Mouse (Mus musculus) myocyte (in vitro differentiated cells): Measurements from ENCODE around the gene Lama4.

Experiments
- CEBPB ChIP-seq: IDR thresholded peaks from 2 replicates; pipeline ENCODE4 v1.6.1; 2011; ENCODE audit warnings: mild to moderate bottlenecking, moderate library complexity; ENCODE audit not compliant: poor library complexity, insufficient read depth, severe bottlenecking
- E2F4 ChIP-seq: IDR thresholded peaks from one replicate; pipeline ENCODE4 v1.6.1; 2011; ENCODE audit warnings: mild to moderate bottlenecking, control low read depth, moderate library complexity; ENCODE audit not compliant: insufficient read depth
- MAX ChIP-seq: IDR thresholded peaks from one replicate; pipeline ENCODE4 v1.6.1; 2011; ENCODE audit warnings: low read depth, mild to moderate bottlenecking, control low read depth
- MYOD1 ChIP-seq, 3 experiments: IDR thresholded peaks; one replicate each; pipeline ENCODE4 v1.6.1; 2011; ENCODE audit warnings: control low read depth in 2 of 3, low read depth in 2 of 3, mild to moderate bottlenecking in 2 of 3, moderate library complexity in 1 of 3; ENCODE audit not compliant: insufficient read length in 2 of 3, control insufficient read depth in 1 of 3
- MYOG ChIP-seq, 3 experiments: IDR thresholded peaks; one replicate each; pipeline ENCODE4 v1.6.1; 2011; ENCODE audit warnings: control low read depth in 2 of 3, low read depth in 2 of 3, mild to moderate bottlenecking in 2 of 3; ENCODE audit not compliant: insufficient read length in 2 of 3, control insufficient read depth in 1 of 3, insufficient read depth in 1 of 3
- POLR2A ChIP-seq: IDR thresholded peaks from one replicate; pipeline ENCODE4 v1.6.1; 2011; ENCODE audit warnings: low read depth, mild to moderate bottlenecking, control low read depth, moderate library complexity; ENCODE audit not compliant: insufficient read length
- POLR2AphosphoS2 ChIP-seq: IDR thresholded peaks from one replicate; pipeline ENCODE4 v1.6.1; 2011; ENCODE audit warnings: low read depth, control low read depth; ENCODE audit not compliant: insufficient read length
- REST ChIP-seq: IDR thresholded peaks from one replicate; pipeline ENCODE4 v1.6.1; 2011; ENCODE audit warnings: mild to moderate bottlenecking, control low read depth, moderate library complexity; ENCODE audit not compliant: insufficient read depth, insufficient read length
- SRF ChIP-seq: IDR thresholded peaks from one replicate; pipeline ENCODE4 v1.6.1; 2011; ENCODE audit warnings: low read depth; ENCODE audit not compliant: control insufficient read depth, insufficient read length
- TCF12 ChIP-seq: IDR thresholded peaks from one replicate; pipeline ENCODE4 v1.6.1; 2011; ENCODE audit warnings: mild to moderate bottlenecking, control low read depth; ENCODE audit not compliant: poor library complexity, insufficient read depth, severe bottlenecking
- TCF3 ChIP-seq: IDR thresholded peaks from one replicate; pipeline ENCODE4 v1.6.1; 2011; ENCODE audit warnings: low read depth, control low read depth; ENCODE audit not compliant: insufficient read length
- USF1 ChIP-seq: IDR thresholded peaks from one replicate; pipeline ENCODE4 v1.6.1; 2011; ENCODE audit warnings: low read depth, mild to moderate bottlenecking, control low read depth, moderate library complexity

- no peak for TF ChIP-seq E2F4
- TF ChIP-seq POLR2A = no peak
- no peak for TF ChIP-seq CEBPB
- no peak for TF ChIP-seq USF1
- TF ChIP-seq MAX = no peak
- TF ChIP-seq MYOD1 (IDR thresholded peaks at IDR 0.05; ENCODE audit: control insufficient read depth in 1 of 3, insufficient read length in 2 of 3, low read depth in 2 of 3) = no peak
- TF ChIP-seq SRF = no peak
- no peak for TF ChIP-seq MYOG (IDR thresholded peaks at IDR 0.05; ENCODE audit: control insufficient read depth in 1 of 3, insufficient read depth in 1 of 3, insufficient read length in 2 of 3, low read depth in 2 of 3)
- no peak for TF ChIP-seq POLR2AphosphoS2
- no peak for TF ChIP-seq TCF12
- TF ChIP-seq REST = no peak
- TF ChIP-seq TCF3 = no peak
Observed at GRCm38 (mm10) chr10:39023618-39024256, 58.4 kb downstream of the Lama4 start.
